Mouse (Mus musculus): ENCODE data around the gene Ank2.

GRCm38 (mm10) chr3:127544610-127545121, 45.5 kb upstream of the Ank2 start:
- TF ChIP-seq TAL1 (IDR thresholded peaks at IDR 0.05; ENCODE audit: low read length) (no peak), GATA1 (IDR thresholded peaks at IDR 0.05; ENCODE audit: low read length) (no peak)
